Mouse (Mus musculus) heart, embryonic 14.5 days (tissue): Measurements from ENCODE around the gene Tnfaip8l1. TPM values are rescaled to one million over a fixed set of nuclear protein-coding genes. Genes with fewer than 3 reads are reported as not detected.

Source experiments
- ATAC-seq: fragments of 200-750 bp; cut with Nextera tagmentation; 2 replicates; pipeline ENCODE4 v1.8.0; 2017; ENCODE audit warnings: low read depth, moderate TSS enrichment; ENCODE audit not compliant: insufficient number of reproducible peaks, insufficient read depth, low FRiP score
- H3K27ac ChIP-seq, 2 experiments: fragments of 200-500 bp in 1 of 2; fragments of 300-500 bp in 1 of 2; sonication (generic) in 1 of 2; replicated peaks in 1 of 2; 2 replicates each; pipeline ENCODE4 v1.5.1; 2012 to 2014; ENCODE audit warnings: low read depth in 2 of 2, low read length in 2 of 2, control low read depth in 1 of 2, mild to moderate bottlenecking in 1 of 2, mixed read lengths in 1 of 2; ENCODE audit not compliant: control insufficient read depth in 1 of 2, insufficient read depth in 1 of 2
- H3K27me3 ChIP-seq: fragments of 300-500 bp; sonication (generic); 2 replicates; pipeline ENCODE4 v1.6.1; 2014; ENCODE audit warnings: mild to moderate bottlenecking, low read length, control low read depth; ENCODE audit not compliant: control insufficient read depth, insufficient read depth
- H3K36me3 ChIP-seq: fragments of 300-500 bp; sonication (generic); 2 replicates; pipeline ENCODE4 v1.6.1; 2014; ENCODE audit warnings: mild to moderate bottlenecking, control low read depth, low read length, mixed read lengths; ENCODE audit not compliant: control insufficient read depth, insufficient read depth
- H3K4me1 ChIP-seq, 2 experiments: fragments of 200-500 bp in 1 of 2; fragments of 300-500 bp in 1 of 2; sonication (generic) in 1 of 2; 2 replicates each; pipeline ENCODE4 v1.6.1; 2012 to 2014; ENCODE audit warnings: low read length in 2 of 2, control low read depth in 1 of 2, mixed read lengths in 1 of 2; ENCODE audit not compliant: control insufficient read depth in 2 of 2, insufficient read depth in 2 of 2
- H3K4me2 ChIP-seq: fragments of 300-500 bp; sonication (generic); 2 replicates; pipeline ENCODE4 v1.6.1; 2014; ENCODE audit warnings: mild to moderate bottlenecking, low read length
- H3K4me3 ChIP-seq, 2 experiments: fragments of 200-500 bp in 1 of 2; fragments of 300-500 bp in 1 of 2; sonication (generic) in 1 of 2; 2 replicates each; pipeline ENCODE4 v1.5.1; 2012 to 2014; ENCODE audit warnings: low read length in 2 of 2, mild to moderate bottlenecking in 2 of 2, control low read depth in 1 of 2, low read depth in 1 of 2, moderate library complexity in 1 of 2; ENCODE audit not compliant: control insufficient read depth in 1 of 2, insufficient read depth in 1 of 2
- H3K9ac ChIP-seq: fragments of 300-500 bp; sonication (generic); 2 replicates; pipeline ENCODE4 v1.6.1; 2014; ENCODE audit warnings: mild to moderate bottlenecking, low read length
- H3K9me3 ChIP-seq: fragments of 300-500 bp; sonication (generic); 2 replicates; pipeline ENCODE4 v1.6.1; 2016; ENCODE audit warnings: low read length, control low read depth; ENCODE audit not compliant: control insufficient read depth
- WGBS: fragments of 180-500 bp; shearing (Covaris S2); extraction: QIAGEN DNeasy Blood & Tissue Kit; methylation state at CpG from one replicate; pipeline ENCODE4 v1.1.7; 2014; 5-methylcytosine and 5-hydroxymethylcytosine counted together
- polyA plus RNA-seq: library from polyadenylated mRNA; unstranded; fragments of >200 nt; fragmentation: Nextera tagmentation; extraction: Ambion mirVana; gene quantifications from 2 replicates; pipeline ENCODE4 v1.2.1, GENCODE M21; 2014

Gene Tnfaip8l1
- polyA plus RNA-seq, 1 experiment from 2014 or later: 8.9 TPM

DNA sequence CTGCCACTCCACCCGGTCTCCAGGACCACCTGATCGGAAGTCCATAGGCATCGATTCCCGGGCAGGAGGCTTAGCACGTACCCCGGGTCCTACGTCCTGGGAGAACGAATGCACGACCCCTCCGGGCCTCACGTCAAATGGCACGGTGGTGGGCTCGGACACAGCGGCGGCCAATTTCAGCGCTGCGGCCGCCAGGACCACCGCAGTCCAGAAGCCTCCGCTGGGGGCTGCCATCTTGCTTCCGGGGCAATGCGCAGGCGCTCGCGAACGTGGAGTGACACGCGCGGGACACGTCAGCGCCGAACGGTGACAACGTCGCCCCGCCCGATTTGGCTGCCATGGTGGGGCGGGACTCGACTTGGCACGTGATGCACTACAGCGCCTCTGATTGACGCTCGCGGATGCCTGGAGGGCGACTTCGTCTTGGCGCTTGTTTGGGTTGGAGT lies 21.4 kb downstream of the Tnfaip8l1 start, which contains the start of gene Mydgf:
TSS of gene Mydgf (minus strand) at position 263 of the 446 bp plus-strand sequence.
- Histone ChIP-seq H3K27ac (peak within 1 kb of the TSS; percentile 55 to 59), H3K9ac (peak within 1 kb of the TSS; percentile 88), H3K36me3 (peaks cover 62% of the 10 kb centered on the region), H3K4me3 (peak within 1 kb of the TSS; percentile 88 to 95), H3K9me3 (no peaks in the 10 kb centered on the region), H3K4me1 (peaks cover 3 to 15% of the 10 kb centered on the region in 2 experiments), H3K4me2 (peak within 1 kb of the TSS; percentile 87), H3K27me3 (no peaks in the 10 kb centered on the region)
- peak; percentile 86 for ATAC-seq
- WGBS: under 1% methylated on average over 47 of the region's 47 CpGs

DNA sequence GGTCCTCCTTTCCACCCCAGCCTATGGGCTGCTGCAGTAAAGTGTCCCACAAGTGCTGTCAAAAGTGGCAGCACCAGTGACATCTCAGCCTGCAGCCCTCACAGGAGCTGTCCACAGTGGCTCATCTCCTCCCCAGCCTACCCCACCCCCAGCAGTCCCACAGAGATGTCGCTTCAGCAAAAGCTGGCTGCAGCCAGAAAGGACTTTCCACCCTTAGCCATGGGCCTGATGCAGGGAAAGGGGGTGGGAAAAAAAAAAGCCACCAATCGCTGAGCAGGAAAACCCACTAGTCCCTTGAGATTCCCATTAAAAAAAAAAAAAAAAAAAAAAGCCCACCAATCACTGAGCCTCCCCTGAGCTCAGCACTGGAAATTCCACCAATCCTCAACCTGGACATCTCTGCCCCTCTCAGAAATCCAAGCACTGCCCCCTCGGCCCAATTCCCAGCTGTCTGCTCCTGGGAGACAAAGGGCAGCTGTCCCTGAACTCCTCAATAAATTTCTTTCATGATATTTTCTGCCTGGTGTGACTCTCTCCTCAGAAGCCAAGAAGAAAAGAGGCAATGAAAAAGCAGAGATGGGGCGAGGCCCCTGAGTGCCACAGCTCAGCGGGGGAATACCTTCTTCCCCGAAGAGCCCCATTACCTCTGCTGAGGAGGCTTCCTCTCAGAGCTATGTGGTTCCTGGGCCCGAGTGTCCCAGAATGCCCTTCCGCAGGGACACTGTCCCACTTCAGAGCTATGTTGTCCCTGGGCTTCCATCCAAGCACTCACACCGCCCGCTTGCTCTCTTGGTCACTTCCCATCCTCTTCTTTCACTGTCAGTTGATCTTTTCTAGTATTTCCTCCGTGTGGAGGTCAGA lies 23.2 kb downstream of the Tnfaip8l1 start:
- 39% methylated on average over 11 of the region's 11 CpGs for WGBS
- Histone ChIP-seq H3K9me3 (no peaks in the 10 kb centered on the region), H3K9ac (peak overlapping the region; percentile 30; the same call in 1 of the 2 replicates), H3K36me3 (peaks cover 62% of the 10 kb centered on the region), H3K4me3 (no peak overlapping the region), H3K4me1 (peaks cover 3 to 15% of the 10 kb centered on the region in 2 experiments), H3K27ac (peak overlapping the region; percentile 41 to 68), H3K4me2 (peak overlapping the region; percentile 11; the same call in 1 of the 2 replicates), H3K27me3 (no peaks in the 10 kb centered on the region)
- ATAC-seq: 0 out of 2 replicates have a peak, but pooled peaks have one; percentile 7

DNA sequence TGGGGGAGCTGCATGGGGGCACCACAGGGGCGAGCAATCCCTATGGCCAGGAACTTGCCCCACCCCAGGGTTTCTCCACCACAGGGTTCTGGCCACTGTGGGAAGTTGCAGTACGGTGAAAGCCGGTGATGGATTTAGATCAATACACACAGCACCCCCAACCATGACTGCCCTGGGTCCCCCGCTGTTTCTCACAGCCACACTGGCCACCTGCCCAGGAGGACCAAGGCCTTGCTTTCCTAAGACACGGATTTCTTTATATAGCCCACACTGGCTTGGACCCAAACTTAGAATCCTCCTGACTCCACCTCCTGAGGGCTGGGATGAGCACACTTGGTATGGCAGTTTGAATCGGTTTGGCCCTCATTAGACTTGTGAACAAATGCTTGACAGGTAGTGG lies 29.0 kb downstream of the Tnfaip8l1 start:
- Histone ChIP-seq H3K4me2 (no peak overlapping the region), H3K27ac (no peak overlapping the region), H3K9me3 (no peaks in the 10 kb centered on the region), H3K9ac (no peak overlapping the region), H3K36me3 (peaks cover 99% of the 10 kb centered on the region), H3K4me3 (no peak overlapping the region), H3K27me3 (no peaks in the 10 kb centered on the region), H3K4me1 (no peaks in the 10 kb centered on the region)
- ATAC-seq: no peak
- 74% methylated on average over 6 of the region's 6 CpGs for WGBS

DNA sequence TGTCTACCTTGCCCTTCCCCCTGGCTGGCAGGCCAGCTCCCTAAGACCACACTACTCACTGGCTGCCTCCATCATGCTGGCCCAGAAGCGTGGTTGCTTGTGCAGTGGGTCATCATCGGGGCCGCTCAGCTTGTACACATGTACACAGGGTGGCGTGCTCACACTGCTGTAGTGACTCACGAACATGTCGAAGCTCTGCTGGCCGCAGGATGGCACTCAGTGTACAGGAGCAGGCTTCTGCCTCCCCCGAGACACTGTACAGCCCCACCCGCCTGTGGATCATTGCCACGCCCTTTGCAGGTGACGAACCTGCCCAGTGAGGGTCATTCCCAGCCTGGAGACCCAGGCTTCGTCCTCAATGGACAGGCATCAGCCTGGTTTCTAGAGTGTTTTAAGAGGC lies 32.1 kb downstream of the Tnfaip8l1 start:
- H3K4me3 ChIP-seq: no peak overlapping the region
- H3K4me1 ChIP-seq: no peaks in the 10 kb centered on the region
- H3K36me3 ChIP-seq: peaks cover 98% of the 10 kb centered on the region
- H3K9me3 ChIP-seq: no peaks in the 10 kb centered on the region
- no peak for ATAC-seq
- no peak overlapping the region for H3K9ac ChIP-seq
- WGBS: 84% methylated on average over 12 of the region's 12 CpGs
- no peaks in the 10 kb centered on the region for H3K27me3 ChIP-seq
- H3K4me2 ChIP-seq: no peak overlapping the region
- H3K27ac ChIP-seq: no peak overlapping the region

DNA sequence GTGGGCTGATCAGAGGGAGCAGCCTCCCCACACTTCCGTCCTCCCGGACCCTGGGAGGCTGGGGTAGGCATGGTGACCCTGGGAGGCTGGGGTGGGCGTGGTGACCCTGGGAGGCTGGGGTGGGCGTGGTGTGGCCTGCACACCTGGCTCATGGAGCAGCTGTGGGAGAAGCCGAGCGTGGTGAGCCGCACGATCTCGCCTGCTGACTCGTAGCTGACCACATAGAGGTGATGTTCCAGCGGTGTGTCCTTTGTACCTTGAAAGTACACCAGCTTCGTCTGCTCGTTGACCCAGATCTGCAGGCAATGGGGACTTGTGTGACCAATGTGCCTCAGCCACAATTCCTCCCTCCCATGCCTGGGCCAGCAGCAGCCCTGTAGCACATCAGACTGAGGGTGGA lies 32.5 kb downstream of the Tnfaip8l1 start:
- H3K27ac ChIP-seq: no peak overlapping the region
- no peaks in the 10 kb centered on the region for H3K4me1 ChIP-seq
- H3K4me3 ChIP-seq: no peak overlapping the region
- ATAC-seq: no peak
- H3K27me3 ChIP-seq: no peaks in the 10 kb centered on the region
- H3K9me3 ChIP-seq: no peaks in the 10 kb centered on the region
- H3K36me3 ChIP-seq: peaks cover 98% of the 10 kb centered on the region
- no peak overlapping the region for H3K4me2 ChIP-seq
- no peak overlapping the region for H3K9ac ChIP-seq
- WGBS: 88% methylated on average over 13 of the region's 13 CpGs

DNA sequence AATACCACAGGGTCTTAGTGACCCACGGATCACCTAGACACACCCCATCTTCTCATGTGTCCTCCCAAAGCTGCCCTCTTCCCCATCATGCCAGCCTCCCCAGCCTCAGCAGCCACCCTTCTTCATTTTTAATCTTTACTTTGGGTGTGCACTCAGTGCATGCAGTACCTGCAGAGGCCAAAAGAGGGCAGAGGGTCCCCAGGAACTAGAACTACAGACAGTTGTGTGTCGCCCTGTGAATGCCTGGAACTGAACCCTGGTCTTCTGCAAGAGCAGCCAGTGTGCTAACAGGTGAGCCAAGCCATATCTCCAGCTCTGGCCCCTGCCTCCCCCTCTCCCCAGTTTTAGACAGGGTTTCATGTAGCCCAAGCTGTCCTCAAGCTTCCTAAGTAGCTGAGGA lies 34.6 kb downstream of the Tnfaip8l1 start:
- Histone ChIP-seq H3K27ac (no peak overlapping the region), H3K9ac (no peak overlapping the region), H3K36me3 (peaks cover 94% of the 10 kb centered on the region), H3K9me3 (no peaks in the 10 kb centered on the region), H3K4me3 (no peak overlapping the region), H3K4me1 (no peaks in the 10 kb centered on the region), H3K4me2 (no peak overlapping the region), H3K27me3 (no peaks in the 10 kb centered on the region)
- 69% methylated on average over 2 of the region's 2 CpGs for WGBS
- ATAC-seq: no peak

DNA sequence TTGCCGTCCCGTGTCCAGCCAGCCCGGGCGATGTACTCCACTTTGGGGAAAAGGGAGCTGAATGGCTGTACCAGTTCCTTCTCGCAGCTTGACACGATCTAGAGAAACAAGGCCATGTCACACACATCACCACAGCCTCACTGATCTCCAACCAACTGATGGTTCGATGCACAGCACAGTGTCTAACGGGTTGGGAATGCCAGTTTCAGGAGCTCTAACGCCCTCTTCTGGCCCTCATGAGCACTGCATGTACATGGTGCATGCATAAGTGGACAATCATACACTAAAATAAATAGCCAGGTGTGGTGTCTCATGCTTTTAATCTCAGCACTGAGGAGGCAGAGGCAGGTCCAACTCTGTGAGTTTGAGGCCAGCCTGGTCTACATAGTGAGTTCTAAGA lies 38.3 kb downstream of the Tnfaip8l1 start:
- ATAC-seq: no peak
- Histone ChIP-seq H3K4me2 (no peak overlapping the region), H3K9me3 (no peaks in the 10 kb centered on the region), H3K27ac (no peak overlapping the region), H3K4me1 (no peaks in the 10 kb centered on the region), H3K27me3 (no peaks in the 10 kb centered on the region), H3K36me3 (peaks cover 94% of the 10 kb centered on the region), H3K9ac (no peak overlapping the region), H3K4me3 (no peak overlapping the region)
- WGBS: 86% methylated on average over 9 of the region's 9 CpGs
